Mouse (Mus musculus): ENCODE data around the gene Myo1e.

Gene Myo1e

GRCm38 (mm10) chr9:70220461-70221170 is 13.5 kb downstream of the Myo1e start:
- DNase-seq (ENCODE audit: extremely low spot score) = no peak

- DNase-seq (ENCODE audit: extremely low spot score) = no peak
These were observed 16.0 kb downstream of the Myo1e start for GRCm38 (mm10) chr9:70223142-70223541.

GRCm38 (mm10) chr9:70224046-70224445 is 16.9 kb downstream of the Myo1e start:
- no peak for DNase-seq (ENCODE audit: extremely low spot score)

GRCm38 (mm10) chr9:70226359-70226758 is 19.2 kb downstream of the Myo1e start:
- no peak for DNase-seq (ENCODE audit: extremely low spot score)

GRCm38 (mm10) chr9:70229823-70230222 is 22.7 kb downstream of the Myo1e start:
- DNase-seq (ENCODE audit: extremely low spot score) = no peak

- no peak for DNase-seq (ENCODE audit: extremely low spot score)
These were observed 25.2 kb downstream of the Myo1e start for GRCm38 (mm10) chr9:70232044-70233010.

- no peak for DNase-seq (ENCODE audit: extremely low spot score)
These were observed 30.0 kb downstream of the Myo1e start for GRCm38 (mm10) chr9:70237136-70237535.

- no peak for DNase-seq (ENCODE audit: extremely low spot score)
These were observed 30.4 kb downstream of the Myo1e start for GRCm38 (mm10) chr9:70237561-70237960.

GRCm38 (mm10) chr9:70238391-70238790 is 31.2 kb downstream of the Myo1e start:
- no peak for DNase-seq (ENCODE audit: extremely low spot score)

GRCm38 (mm10) chr9:70239229-70239628 is 32.1 kb downstream of the Myo1e start:
- DNase-seq (ENCODE audit: extremely low spot score) = no peak

- DNase-seq (ENCODE audit: extremely low spot score) = no peak
These were observed 33.7 kb downstream of the Myo1e start for GRCm38 (mm10) chr9:70240703-70241410.

GRCm38 (mm10) chr9:70241411-70241961 is 34.3 kb downstream of the Myo1e start:
- DNase-seq (ENCODE audit: extremely low spot score) = no peak

GRCm38 (mm10) chr9:70242112-70242862 is 35.1 kb downstream of the Myo1e start:
- no peak for DNase-seq (ENCODE audit: extremely low spot score)

- no peak for DNase-seq (ENCODE audit: extremely low spot score)
These were observed 36.1 kb downstream of the Myo1e start for GRCm38 (mm10) chr9:70243241-70243640.

GRCm38 (mm10) chr9:70243708-70244107 is 36.6 kb downstream of the Myo1e start:
- no peak for DNase-seq (ENCODE audit: extremely low spot score)

GRCm38 (mm10) chr9:70244115-70244514 is 37.0 kb downstream of the Myo1e start:
- DNase-seq (ENCODE audit: extremely low spot score) = no peak

- DNase-seq (ENCODE audit: extremely low spot score) = no peak
These were observed 37.9 kb downstream of the Myo1e start for GRCm38 (mm10) chr9:70245040-70245439.

- DNase-seq (ENCODE audit: extremely low spot score) = no peak
These were observed 39.3 kb downstream of the Myo1e start for GRCm38 (mm10) chr9:70246427-70246826.

- no peak for DNase-seq (ENCODE audit: extremely low spot score)
These were observed 40.9 kb downstream of the Myo1e start for GRCm38 (mm10) chr9:70248046-70248445.

GRCm38 (mm10) chr9:70248826-70249225 is 41.7 kb downstream of the Myo1e start:
- DNase-seq (ENCODE audit: extremely low spot score) = no peak
